Mouse (Mus musculus): Measurements from ENCODE around the gene Medag.

Gene Medag

GRCm38 (mm10) chr5:149411509-149412193, at the start of gene Medag:
Medag (plus strand) TSS chr5:149411749.
- TF ChIP-seq GATA4 (IDR thresholded peaks at IDR 0.05; ENCODE audit: insufficient replicate concordance, low read length) = no peak

GRCm38 (mm10) chr5:149362626-149363025, 48.9 kb upstream of the Medag start:
- TF ChIP-seq GATA4 (IDR thresholded peaks at IDR 0.05; ENCODE audit: insufficient replicate concordance, low read length) = no peak

GRCm38 (mm10) chr5:149363903-149364755, 47.4 kb upstream of the Medag start:
- no peak for TF ChIP-seq GATA4 (IDR thresholded peaks at IDR 0.05; ENCODE audit: insufficient replicate concordance, low read length)

- TF ChIP-seq GATA4 (IDR thresholded peaks at IDR 0.05; ENCODE audit: insufficient replicate concordance, low read length) = no peak
Measured at GRCm38 (mm10) chr5:149367011-149367410, 44.5 kb upstream of the Medag start.

GRCm38 (mm10) chr5:149367544-149368466, 43.7 kb upstream of the Medag start:
- no peak for TF ChIP-seq GATA4 (IDR thresholded peaks at IDR 0.05; ENCODE audit: insufficient replicate concordance, low read length)

- no peak for TF ChIP-seq GATA4 (IDR thresholded peaks at IDR 0.05; ENCODE audit: insufficient replicate concordance, low read length)
Measured at GRCm38 (mm10) chr5:149368575-149369312, 42.8 kb upstream of the Medag start.

GRCm38 (mm10) chr5:149369373-149370035, 42.0 kb upstream of the Medag start:
- no peak for TF ChIP-seq GATA4 (IDR thresholded peaks at IDR 0.05; ENCODE audit: insufficient replicate concordance, low read length)

GRCm38 (mm10) chr5:149372018-149372417, 39.5 kb upstream of the Medag start:
- no peak for TF ChIP-seq GATA4 (IDR thresholded peaks at IDR 0.05; ENCODE audit: insufficient replicate concordance, low read length)

- no peak for TF ChIP-seq GATA4 (IDR thresholded peaks at IDR 0.05; ENCODE audit: insufficient replicate concordance, low read length)
Measured at GRCm38 (mm10) chr5:149373224-149373623, 38.3 kb upstream of the Medag start.

GRCm38 (mm10) chr5:149374026-149374425, 37.5 kb upstream of the Medag start:
- no peak for TF ChIP-seq GATA4 (IDR thresholded peaks at IDR 0.05; ENCODE audit: insufficient replicate concordance, low read length)

GRCm38 (mm10) chr5:149375074-149375888, 36.3 kb upstream of the Medag start:
- no peak for TF ChIP-seq GATA4 (IDR thresholded peaks at IDR 0.05; ENCODE audit: insufficient replicate concordance, low read length)

GRCm38 (mm10) chr5:149375889-149376212, 35.7 kb upstream of the Medag start:
- no peak for TF ChIP-seq GATA4 (IDR thresholded peaks at IDR 0.05; ENCODE audit: insufficient replicate concordance, low read length)

GRCm38 (mm10) chr5:149376367-149376766, 35.2 kb upstream of the Medag start:
- no peak for TF ChIP-seq GATA4 (IDR thresholded peaks at IDR 0.05; ENCODE audit: insufficient replicate concordance, low read length)

Data from liver, adult (tissue).